Mouse (Mus musculus) cerebral cortex, adult 2 months (tissue): Measurements from ENCODE around the gene Slc25a33.

Experiments
- WGBS: fragments of 180-500 bp; shearing (Covaris S2); methylation state at CpG from one replicate; pipeline ENCODE4 v1.1.7; 2018; 5-methylcytosine and 5-hydroxymethylcytosine counted together

The Slc25a33 gene

GRCm38 (mm10) chr4:149725661-149726350 is 48.3 kb downstream of the Slc25a33 start:
- 66% methylated on average over 15 of the region's 15 CpGs for WGBS

DNA sequence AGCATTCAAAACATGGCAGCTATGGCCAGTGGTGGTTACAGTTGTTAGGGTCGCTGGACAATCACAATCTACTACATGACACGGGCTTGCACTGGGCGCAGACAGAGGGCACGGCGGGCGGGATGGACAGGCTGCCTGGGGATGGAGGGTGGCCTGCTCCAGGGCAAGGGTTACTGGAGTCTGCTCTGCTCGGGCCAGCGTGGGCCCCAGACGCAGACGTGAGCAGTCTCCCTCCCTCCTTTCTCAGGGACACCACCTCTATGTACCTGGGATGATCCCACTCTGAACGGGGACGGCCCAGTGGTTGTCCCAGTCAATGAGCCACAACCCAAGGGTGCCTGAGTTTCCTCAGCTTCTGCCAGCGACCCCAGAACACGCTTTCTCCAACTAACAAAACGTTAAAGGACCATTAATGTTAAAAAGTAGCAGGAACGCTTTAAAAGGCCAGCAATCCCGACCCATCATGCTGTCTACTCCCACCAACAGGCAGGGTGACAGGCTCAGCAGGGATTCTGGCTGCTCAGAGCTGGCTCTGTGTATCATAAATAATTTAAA is 49.1 kb downstream of the Slc25a33 start:
- WGBS, result 89% methylated on average over 17 of the region's 17 CpGs

DNA sequence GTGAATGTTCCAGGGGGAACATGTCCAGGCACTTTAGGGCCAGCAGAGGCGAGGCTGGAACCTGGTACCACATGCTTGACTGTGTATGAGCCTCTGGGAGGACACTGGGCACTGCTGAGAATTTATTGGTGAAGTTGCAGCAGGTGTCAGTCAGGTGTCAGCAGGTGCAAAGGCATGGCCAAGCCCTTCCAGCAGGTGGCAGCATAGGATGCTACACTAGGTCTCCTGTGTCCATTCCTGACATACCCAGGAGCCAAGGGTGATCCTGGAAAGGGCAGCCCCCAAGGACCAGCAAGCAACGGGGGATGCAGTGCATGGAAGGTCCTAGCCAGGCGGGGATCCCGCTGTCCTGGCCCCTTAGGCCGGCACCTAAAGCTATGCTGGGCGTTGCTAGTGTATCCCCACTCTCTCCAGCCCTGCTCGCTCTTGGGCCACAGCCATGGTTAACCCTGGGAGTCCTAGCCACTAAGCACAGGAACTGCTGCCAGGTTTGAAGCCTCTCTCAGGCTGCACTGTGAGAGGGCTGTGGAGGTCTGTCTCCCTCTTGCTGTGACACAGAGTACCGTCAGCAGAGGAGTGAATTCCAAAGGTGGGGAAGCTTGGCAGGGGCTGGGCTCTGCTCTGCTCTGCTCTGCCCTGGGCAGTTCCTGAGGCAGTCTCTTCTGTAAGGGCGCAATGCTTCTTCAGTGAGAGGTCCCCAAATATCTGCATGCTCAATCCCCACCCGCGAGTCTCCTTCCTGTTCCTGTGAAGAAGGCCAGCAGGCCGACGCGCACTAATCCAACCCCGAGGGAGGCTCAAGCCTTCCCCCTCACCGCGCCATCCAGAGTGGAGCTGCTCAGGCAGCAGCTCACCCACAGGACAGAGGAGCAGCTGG is 50.0 kb downstream of the Slc25a33 start:
- 53% methylated on average over 17 of the region's 17 CpGs for WGBS

GRCm38 (mm10) chr4:149723021-149723390 is 51.1 kb downstream of the Slc25a33 start:
- 83% methylated on average over 12 of the region's 12 CpGs for WGBS

- 82% methylated on average over 24 of the region's 24 CpGs for WGBS
Observed at GRCm38 (mm10) chr4:149722104-149723020, 51.7 kb downstream of the Slc25a33 start.

GRCm38 (mm10) chr4:149721163-149721562 is 52.9 kb downstream of the Slc25a33 start:
- 69% methylated on average over 8 of the region's 8 CpGs for WGBS

DNA sequence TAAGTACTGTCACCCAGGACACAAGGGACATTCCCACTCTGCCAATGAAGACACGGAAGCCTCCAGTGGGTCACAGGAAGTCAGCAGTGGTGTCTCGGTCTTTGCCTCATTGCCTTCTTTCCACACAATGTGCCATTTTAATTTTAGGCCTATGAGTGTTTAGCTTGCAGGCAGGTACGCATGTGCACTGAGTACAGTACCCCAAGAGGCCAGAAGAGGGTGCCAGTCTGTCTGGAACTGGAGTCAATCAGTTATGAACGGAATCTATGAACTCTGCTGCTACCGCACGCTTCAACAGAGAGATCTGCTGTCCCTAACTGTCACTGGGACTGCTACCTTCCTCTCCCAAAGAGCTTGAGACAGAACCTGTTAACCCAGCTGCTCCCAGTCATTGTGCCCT is 54.4 kb downstream of the Slc25a33 start:
- WGBS, result 59% methylated on average over 6 of the region's 6 CpGs

DNA sequence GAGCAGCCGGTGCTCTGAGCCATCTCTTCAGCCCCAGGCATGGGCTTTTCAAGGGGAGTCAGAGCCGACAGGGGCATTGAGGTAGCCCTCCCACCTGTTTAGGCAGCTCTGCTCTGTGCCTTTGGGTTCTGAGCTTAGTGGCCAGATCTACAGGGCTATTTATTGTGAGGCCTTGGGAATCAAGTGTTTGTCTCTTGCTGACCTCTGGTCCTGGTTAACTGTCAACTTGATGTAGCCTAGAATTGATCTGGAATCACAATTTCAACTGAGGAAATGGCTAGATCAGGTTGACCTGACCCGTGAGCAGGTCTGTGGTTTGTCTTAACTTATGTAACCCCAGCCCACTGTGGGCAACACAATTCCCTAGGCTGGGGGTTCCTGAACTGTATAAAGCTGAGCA is 59.5 kb downstream of the Slc25a33 start:
- 90% methylated on average over 3 of the region's 3 CpGs for WGBS

GRCm38 (mm10) chr4:149711955-149712354 is 62.1 kb downstream of the Slc25a33 start:
- WGBS, result 41% methylated on average over 7 of the region's 7 CpGs

DNA sequence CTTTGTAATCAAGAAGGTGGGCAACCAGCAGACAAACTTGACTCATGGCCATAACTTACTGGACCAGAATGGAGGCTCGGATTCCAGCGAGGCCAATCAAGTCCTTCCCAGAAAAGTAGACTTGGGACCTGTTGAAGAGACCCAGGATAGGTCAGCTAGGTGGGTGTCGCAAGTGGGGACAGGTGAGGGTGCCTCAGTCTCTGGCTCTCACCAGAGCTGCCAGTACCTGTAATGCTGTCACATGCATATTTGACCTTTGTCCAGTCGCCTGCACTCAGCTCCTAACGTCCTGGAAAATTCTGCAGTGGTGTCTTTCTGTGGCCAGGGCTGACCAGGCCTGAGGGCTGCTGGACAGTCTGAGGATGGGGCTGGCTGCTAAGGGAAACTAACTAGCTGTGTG is 62.6 kb downstream of the Slc25a33 start:
- 97% methylated on average over 5 of the region's 5 CpGs for WGBS

DNA sequence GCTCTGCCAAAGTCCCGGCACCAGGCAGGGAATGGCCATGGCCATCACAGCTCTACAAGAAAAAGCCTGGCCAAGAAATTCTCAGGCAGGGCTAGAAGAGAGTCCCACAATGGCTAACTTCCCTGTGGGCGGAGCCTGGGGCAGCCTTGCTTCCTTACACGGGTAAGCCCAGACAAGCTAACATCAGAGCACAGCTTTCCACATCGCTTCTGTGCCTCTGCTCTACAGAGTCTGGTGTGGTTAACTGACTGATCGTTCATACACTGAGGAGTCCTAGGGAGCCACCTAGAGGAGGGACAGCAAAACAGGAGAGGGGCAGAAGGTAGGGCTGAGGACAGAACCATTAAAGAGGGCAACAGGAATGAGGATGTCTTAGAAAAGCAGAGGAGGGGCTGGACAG is 63.6 kb downstream of the Slc25a33 start:
- 21% methylated on average over 5 of the region's 5 CpGs for WGBS

- WGBS, result 90% methylated on average over 8 of the region's 8 CpGs
Observed at GRCm38 (mm10) chr4:149705941-149706340, 68.1 kb downstream of the Slc25a33 start.

DNA sequence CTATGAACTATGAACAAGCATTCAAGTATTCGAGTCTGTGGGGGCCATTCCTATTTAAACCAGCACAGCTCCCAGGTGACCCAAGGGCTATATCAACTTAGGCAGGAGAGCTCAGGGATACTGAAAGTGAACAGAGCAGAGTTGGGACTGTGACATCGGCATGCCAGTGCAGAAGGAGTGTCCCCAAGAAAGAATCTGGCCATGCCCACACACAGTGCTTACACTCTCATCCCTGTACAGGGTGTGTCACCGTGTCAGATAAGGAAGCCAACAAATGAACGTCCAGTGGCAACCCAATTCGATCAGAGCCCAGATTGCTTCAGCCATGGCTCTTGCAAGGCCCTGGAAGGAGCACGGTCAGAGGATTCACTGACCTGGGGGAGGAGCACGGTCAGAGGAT is 68.8 kb downstream of the Slc25a33 start:
- 80% methylated on average over 7 of the region's 7 CpGs for WGBS

DNA sequence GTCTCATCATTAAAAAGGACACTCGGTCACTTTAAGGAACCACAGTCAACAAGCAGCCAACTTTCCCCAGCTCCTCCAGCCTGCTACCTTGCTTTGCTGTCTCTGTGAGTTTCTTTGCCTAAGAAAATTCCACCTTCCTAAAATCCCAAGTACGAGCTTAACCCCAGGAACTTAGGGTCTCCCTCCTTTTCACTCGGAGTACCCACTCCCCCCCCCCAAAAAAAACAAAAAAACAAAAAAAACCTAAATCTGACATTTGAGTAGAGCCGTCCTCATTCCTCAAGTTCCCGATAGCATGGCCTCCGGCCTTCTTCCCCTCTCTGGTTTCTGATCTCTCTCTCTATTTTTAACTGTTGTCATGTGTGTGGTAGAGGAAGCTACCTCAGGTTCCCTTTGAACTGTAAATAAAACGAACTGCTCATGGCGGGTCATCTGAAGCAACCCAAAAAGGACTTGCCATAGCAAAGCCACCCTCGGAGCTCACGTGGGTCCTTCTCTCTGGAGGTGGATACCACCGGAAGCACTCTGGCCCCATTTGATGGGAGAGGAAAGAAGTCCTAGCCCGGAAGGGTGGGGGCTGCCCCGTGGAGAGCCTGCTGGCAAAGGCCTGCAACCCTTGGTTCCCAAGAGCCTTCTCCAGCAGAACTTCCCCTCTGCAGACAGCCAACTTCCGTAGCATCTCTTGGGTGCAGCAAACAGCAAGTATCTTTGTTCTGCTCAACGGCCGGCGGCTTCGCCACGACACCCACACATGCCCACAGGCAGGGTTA is 71.7 kb downstream of the Slc25a33 start, which contains the start of gene Pik3cd:
Pik3cd (minus strand) TSS at position 362 of the 770 bp plus-strand sequence.
- WGBS, result 62% methylated on average over 19 of the region's 19 CpGs

- WGBS, result 78% methylated on average over 18 of the region's 18 CpGs
Observed at GRCm38 (mm10) chr4:149701426-149702209, 72.5 kb downstream of the Slc25a33 start.

GRCm38 (mm10) chr4:149699953-149700352 is 74.1 kb downstream of the Slc25a33 start:
- WGBS, result 68% methylated on average over 4 of the region's 4 CpGs

- WGBS, result 6% methylated on average over 35 of the region's 35 CpGs
Observed at GRCm38 (mm10) chr4:149698197-149698821, 75.8 kb downstream of the Slc25a33 start.

DNA sequence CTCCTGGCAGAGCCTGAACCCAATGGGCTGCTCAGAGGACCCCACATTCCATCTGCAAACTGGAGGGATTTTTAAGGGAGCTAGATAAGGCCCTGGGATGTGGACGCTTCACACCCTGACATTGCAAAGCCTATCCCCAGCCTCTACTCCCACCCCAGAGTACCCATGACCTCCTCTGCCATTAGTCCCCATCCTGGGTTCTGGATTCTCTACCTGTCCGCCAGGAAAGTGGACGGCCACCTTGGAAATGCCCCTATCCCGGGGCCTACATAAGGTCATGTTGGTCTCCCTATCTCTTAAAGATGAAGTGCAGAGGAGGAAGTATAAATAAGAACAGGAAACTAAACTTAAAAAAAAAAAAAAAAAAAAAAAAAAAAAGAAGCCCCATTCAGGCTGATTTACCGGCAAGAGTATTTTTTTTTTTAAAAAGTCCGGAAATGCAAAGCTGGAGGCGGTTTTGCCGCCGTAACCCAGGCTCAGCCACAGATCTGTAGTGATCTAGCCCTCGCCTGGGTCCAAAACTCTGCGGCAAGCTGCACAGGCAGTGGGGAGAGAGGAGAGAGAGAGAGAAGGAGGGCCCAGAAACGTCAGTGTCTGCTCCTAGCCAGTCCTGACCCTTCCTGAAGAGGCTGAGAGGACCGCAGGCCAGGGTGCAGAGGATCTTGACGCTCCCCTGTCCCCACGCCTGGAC is 76.4 kb downstream of the Slc25a33 start:
- 34% methylated on average over 15 of the region's 15 CpGs for WGBS
